Mouse (Mus musculus) bone marrow, adult 2 months (tissue): ENCODE data around the gene Gm45618.
A peak's percentile ranks its signal among the peaks of the same experiment; 100 is the strongest.

Experiments used
- CTCF ChIP-seq: fragments of 200-500 bp; IDR thresholded peaks from 2 replicates; pipeline ENCODE4 v1.5.1; 2011; ENCODE audit warnings: low read length, control low read depth; ENCODE audit not compliant: control insufficient read depth, insufficient read depth
- POLR2A ChIP-seq: fragments of 200-500 bp; IDR thresholded peaks from 2 replicates; pipeline ENCODE4 v1.6.1; 2011; ENCODE audit warnings: low read depth, mild to moderate bottlenecking, control low read depth, low read length, borderline replicate concordance; ENCODE audit not compliant: control insufficient read depth

- TF ChIP-seq CTCF (peak; percentile 97), POLR2A (no peak)
Measured at GRCm38 (mm10) chr7:142097776-142098175, 22.8 kb downstream of the Gm45618 start.
